Comparison of ENCODE assay signal across 7 mouse cellular contexts in the genomic region with DNA sequence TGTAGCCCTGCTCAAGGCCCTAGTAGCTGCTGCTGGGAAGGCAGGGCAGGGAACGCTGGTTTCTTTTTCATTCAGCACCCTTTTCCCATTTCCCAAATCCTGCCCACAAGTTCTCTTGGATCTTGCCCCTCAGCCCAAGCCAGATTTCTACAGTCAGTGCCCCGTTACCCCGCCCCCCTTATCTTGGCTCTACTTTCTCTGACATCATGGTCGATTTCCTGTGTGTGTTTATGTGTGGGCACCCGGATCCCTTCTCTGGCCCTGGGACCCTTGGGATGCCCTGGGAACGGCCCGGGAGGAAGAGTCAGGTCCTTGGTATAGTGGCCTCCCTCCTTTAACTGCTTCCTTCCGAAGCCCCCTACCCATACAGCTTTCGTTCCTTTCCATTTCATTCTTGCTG. TPM values are rescaled to one million over a fixed set of nuclear protein-coding genes. Genes with fewer than 3 reads are reported as not detected.
A peak's percentile ranks its signal among the peaks of the same experiment; 100 is the strongest.
DNase-seq lines count a peak whose midpoint lies in the region; ATAC-seq and TF ChIP-seq lines count a peak whose summit lies in the region.

No protein-coding gene starts in this region.

- no peak for DNase-seq in gastrocnemius, postnatal 10 days

- no peak overlapping the region for H3K4me3 ChIP-seq in bone marrow, adult 2 months (replicated peaks; ENCODE audit: control insufficient read depth, low read depth, low read length)
- H3K4me3 ChIP-seq in embryonic facial prominence, embryonic 15.5 days (replicated peaks) = peak overlapping the region; percentile 69
- peak overlapping the region; percentile 54 for H3K4me3 ChIP-seq in hindbrain, embryonic 12.5 days
- peak overlapping the region; percentile 44 for H3K4me3 ChIP-seq in liver, embryonic 15.5 days (replicated peaks)
- peak overlapping the region; percentile 53 for H3K4me3 ChIP-seq in neural tube, embryonic 13.5 days

- peak overlapping the region; percentile 67 for H3K4me2 ChIP-seq in embryonic facial prominence, embryonic 15.5 days (replicated peaks)
- peak overlapping the region; percentile 86 for H3K4me2 ChIP-seq in hindbrain, embryonic 12.5 days (replicated peaks)
- peak overlapping the region; percentile 11 for H3K4me2 ChIP-seq in liver, embryonic 15.5 days
- peak overlapping the region; percentile 76 for H3K4me2 ChIP-seq in neural tube, embryonic 13.5 days

- H3K9ac ChIP-seq in embryonic facial prominence, embryonic 15.5 days = peak overlapping the region; percentile 88
- peak overlapping the region; percentile 74 for H3K9ac ChIP-seq in hindbrain, embryonic 12.5 days
- H3K9ac ChIP-seq in liver, embryonic 15.5 days = no peak overlapping the region
- peak overlapping the region; percentile 76 for H3K9ac ChIP-seq in neural tube, embryonic 13.5 days

- ATAC-seq in embryonic facial prominence, embryonic 15.5 days (ENCODE audit: insufficient number of reproducible peaks, low FRiP score, low TSS enrichment, low read depth) = no peak
- no peak for ATAC-seq in hindbrain, embryonic 12.5 days (ENCODE audit: low FRiP score)
- no peak for ATAC-seq in liver, embryonic 15.5 days (ENCODE audit: insufficient read depth)
- no peak for ATAC-seq in neural tube, embryonic 13.5 days (ENCODE audit: low read depth)
- ATAC-seq in erythroblast, adult 5-6 weeks (replicated peaks; ENCODE audit: low FRiP score, poor library complexity, severe bottlenecking) = no peak

- no peak for TF ChIP-seq CTCF in bone marrow, adult 2 months (IDR thresholded peaks at IDR 0.05; ENCODE audit: control insufficient read depth, insufficient read depth, low read length)

- no peaks in the 10 kb centered on the region for H3K9me3 ChIP-seq in embryonic facial prominence, embryonic 15.5 days (replicated peaks)
- no peaks in the 10 kb centered on the region for H3K9me3 ChIP-seq in hindbrain, embryonic 12.5 days (replicated peaks)
- H3K9me3 ChIP-seq in liver, embryonic 15.5 days (replicated peaks) = no peaks in the 10 kb centered on the region
- no peaks in the 10 kb centered on the region for H3K9me3 ChIP-seq in neural tube, embryonic 13.5 days

- H3K4me1 ChIP-seq in bone marrow, adult 2 months (ENCODE audit: control insufficient read depth, insufficient read depth, low read length) = no peaks in the 10 kb centered on the region
- peaks cover 17% of the 10 kb centered on the region for H3K4me1 ChIP-seq in embryonic facial prominence, embryonic 15.5 days
- H3K4me1 ChIP-seq in hindbrain, embryonic 12.5 days = peaks cover 10% of the 10 kb centered on the region
- no peaks in the 10 kb centered on the region for H3K4me1 ChIP-seq in liver, embryonic 15.5 days (replicated peaks)
- H3K4me1 ChIP-seq in neural tube, embryonic 13.5 days (replicated peaks) = peaks cover 21% of the 10 kb centered on the region

- 15% methylated on average over 9 of the region's 9 CpGs for WGBS in bone marrow, adult 2 months
- 17% methylated on average over 9 of the region's 9 CpGs for WGBS in embryonic facial prominence, embryonic 15.5 days
- 51% methylated on average over 9 of the region's 9 CpGs for WGBS in hindbrain, embryonic 12.5 days
- WGBS in liver, embryonic 15.5 days (ENCODE audit: insufficient replicate concordance) = 18% methylated on average over 9 of the region's 9 CpGs
- 52% methylated on average over 9 of the region's 9 CpGs for WGBS in neural tube, embryonic 13.5 days

- TF ChIP-seq POLR2A in bone marrow, adult 2 months (IDR thresholded peaks at IDR 0.05; ENCODE audit: borderline replicate concordance, control insufficient read depth, low read depth, low read length) = no peak

- H3K36me3 ChIP-seq in embryonic facial prominence, embryonic 15.5 days = peaks cover 39% of the 10 kb centered on the region
- H3K36me3 ChIP-seq in hindbrain, embryonic 12.5 days = peaks cover 24% of the 10 kb centered on the region
- H3K36me3 ChIP-seq in liver, embryonic 15.5 days (replicated peaks) = no peaks in the 10 kb centered on the region
- peaks cover 32% of the 10 kb centered on the region for H3K36me3 ChIP-seq in neural tube, embryonic 13.5 days

- H3K27ac ChIP-seq in bone marrow, adult 2 months (ENCODE audit: control insufficient read depth, insufficient read depth, low read depth, low read length, poor library complexity) = peak overlapping the region; percentile 71; the same call in 1 of the 2 replicates
- H3K27ac ChIP-seq in embryonic facial prominence, embryonic 15.5 days (replicated peaks) = peak overlapping the region; percentile 93
- H3K27ac ChIP-seq in hindbrain, embryonic 12.5 days = no peak overlapping the region
- H3K27ac ChIP-seq in liver, embryonic 15.5 days (replicated peaks) = no peak overlapping the region
- 0 out of 2 replicates have a peak overlapping the region, but pooled peaks have one; percentile 46 for H3K27ac ChIP-seq in neural tube, embryonic 13.5 days (replicated peaks)

- H3K27me3 ChIP-seq in embryonic facial prominence, embryonic 15.5 days = no peaks in the 10 kb centered on the region
- H3K27me3 ChIP-seq in hindbrain, embryonic 12.5 days = no peaks in the 10 kb centered on the region
- H3K27me3 ChIP-seq in liver, embryonic 15.5 days = peaks cover 62% of the 10 kb centered on the region
- no peaks in the 10 kb centered on the region; the same call in 1 of the 2 replicates for H3K27me3 ChIP-seq in neural tube, embryonic 13.5 days

RNA-seq across cellular contexts. Expression of a gene that starts 1.0 kb away (rescaled TPM):
- polyA plus RNA-seq in bone marrow, adult 2 months (2011; ENCODE audit: insufficient read depth, insufficient read length, low replicate concordance, missing spikeins) = 3.6 and 5.5 TPM in 2 replicates
- polyA plus RNA-seq in embryonic facial prominence, embryonic 15.5 days (2015; fragmentation: Nextera tagmentation; extraction: Ambion mirVana) = 18.3 and 20.2 TPM in 2 replicates
- polyA plus RNA-seq in hindbrain, embryonic 12.5 days (2016; fragmentation: Nextera tagmentation; extraction: Ambion mirVana) = 9.2 and 10.8 TPM in 2 replicates
- 1.5 and 1.6 TPM in 2 replicates for polyA plus RNA-seq in liver, embryonic 15.5 days (2015; fragmentation: Nextera tagmentation; extraction: Ambion mirVana)
- polyA plus RNA-seq in neural tube, embryonic 13.5 days (2015; fragmentation: Nextera tagmentation; extraction: Ambion mirVana) = 4.3 and 4.4 TPM in 2 replicates
- total RNA-seq in erythroblast, adult 5-6 weeks (2015; ENCODE audit: low replicate concordance) = not detected in 2 replicates
- total RNA-seq in erythroblast, adult 5-6 weeks (2017; ENCODE audit: low replicate concordance) = 0.14 TPM in 1 of 2 replicates, not detected in the other
- total RNA-seq in gastrocnemius, postnatal 10 days (2021) = 10 to 100 TPM; 10.3 to 12.8 TPM

RNA-seq across cellular contexts. Expression of a gene that starts 16.6 kb away (rescaled TPM):
- 11.3 and 25.4 TPM in 2 replicates for polyA plus RNA-seq in bone marrow, adult 2 months (2011; ENCODE audit: insufficient read depth, insufficient read length, low replicate concordance, missing spikeins)
- 69.2 and 75.6 TPM in 2 replicates for polyA plus RNA-seq in embryonic facial prominence, embryonic 15.5 days (2015; fragmentation: Nextera tagmentation; extraction: Ambion mirVana)
- polyA plus RNA-seq in hindbrain, embryonic 12.5 days (2016; fragmentation: Nextera tagmentation; extraction: Ambion mirVana) = 45.0 and 51.6 TPM in 2 replicates
- 16.3 and 17.3 TPM in 2 replicates for polyA plus RNA-seq in liver, embryonic 15.5 days (2015; fragmentation: Nextera tagmentation; extraction: Ambion mirVana)
- 52.3 and 54.6 TPM in 2 replicates for polyA plus RNA-seq in neural tube, embryonic 13.5 days (2015; fragmentation: Nextera tagmentation; extraction: Ambion mirVana)
- total RNA-seq in erythroblast, adult 5-6 weeks (2015; ENCODE audit: low replicate concordance) = 5.6 and 6.5 TPM in 2 replicates
- total RNA-seq in erythroblast, adult 5-6 weeks (2017; ENCODE audit: low replicate concordance) = 8.4 and 12.7 TPM in 2 replicates
- total RNA-seq in gastrocnemius, postnatal 10 days (2021) = 10 to 100 TPM; 18.0 to 19.2 TPM

RNA-seq across cellular contexts. Expression of a gene that starts 27.1 kb away (rescaled TPM):
- polyA plus RNA-seq in bone marrow, adult 2 months (2011; ENCODE audit: insufficient read depth, insufficient read length, low replicate concordance, missing spikeins) = not detected in 2 replicates
- polyA plus RNA-seq in embryonic facial prominence, embryonic 15.5 days (2015; fragmentation: Nextera tagmentation; extraction: Ambion mirVana) = 0.09 TPM in 1 of 2 replicates, not detected in the other
- not detected in 2 replicates for polyA plus RNA-seq in hindbrain, embryonic 12.5 days (2016; fragmentation: Nextera tagmentation; extraction: Ambion mirVana)
- not detected in 2 replicates for polyA plus RNA-seq in liver, embryonic 15.5 days (2015; fragmentation: Nextera tagmentation; extraction: Ambion mirVana)
- polyA plus RNA-seq in neural tube, embryonic 13.5 days (2015; fragmentation: Nextera tagmentation; extraction: Ambion mirVana) = not detected in 2 replicates
- not detected in 2 replicates for total RNA-seq in erythroblast, adult 5-6 weeks (2015; ENCODE audit: low replicate concordance)
- not detected in 2 replicates for total RNA-seq in erythroblast, adult 5-6 weeks (2017; ENCODE audit: low replicate concordance)
- not detected for total RNA-seq in gastrocnemius, postnatal 10 days (2021)

Comparison
In these comparisons a context has a peak if more than half of its experiments do, and no peak if none do; other contexts are left out.
1. H3K27ac ChIP-seq: peak in bone marrow, adult 2 months (single experiment), embryonic facial prominence, embryonic 15.5 days (single experiment) and neural tube, embryonic 13.5 days (single experiment); none in hindbrain, embryonic 12.5 days (single experiment) and liver, embryonic 15.5 days (single experiment).
2. H3K4me2 ChIP-seq: peak in every context shown above with its lines; median percentile 86 in hindbrain, embryonic 12.5 days; 76 in neural tube, embryonic 13.5 days; 67 in embryonic facial prominence, embryonic 15.5 days; 11 in liver, embryonic 15.5 days.